Mouse (Mus musculus): ENCODE measurements around the gene Afdn.
A peak's percentile ranks its signal among the peaks of the same experiment; 100 is the strongest.

The Afdn gene

DNA sequence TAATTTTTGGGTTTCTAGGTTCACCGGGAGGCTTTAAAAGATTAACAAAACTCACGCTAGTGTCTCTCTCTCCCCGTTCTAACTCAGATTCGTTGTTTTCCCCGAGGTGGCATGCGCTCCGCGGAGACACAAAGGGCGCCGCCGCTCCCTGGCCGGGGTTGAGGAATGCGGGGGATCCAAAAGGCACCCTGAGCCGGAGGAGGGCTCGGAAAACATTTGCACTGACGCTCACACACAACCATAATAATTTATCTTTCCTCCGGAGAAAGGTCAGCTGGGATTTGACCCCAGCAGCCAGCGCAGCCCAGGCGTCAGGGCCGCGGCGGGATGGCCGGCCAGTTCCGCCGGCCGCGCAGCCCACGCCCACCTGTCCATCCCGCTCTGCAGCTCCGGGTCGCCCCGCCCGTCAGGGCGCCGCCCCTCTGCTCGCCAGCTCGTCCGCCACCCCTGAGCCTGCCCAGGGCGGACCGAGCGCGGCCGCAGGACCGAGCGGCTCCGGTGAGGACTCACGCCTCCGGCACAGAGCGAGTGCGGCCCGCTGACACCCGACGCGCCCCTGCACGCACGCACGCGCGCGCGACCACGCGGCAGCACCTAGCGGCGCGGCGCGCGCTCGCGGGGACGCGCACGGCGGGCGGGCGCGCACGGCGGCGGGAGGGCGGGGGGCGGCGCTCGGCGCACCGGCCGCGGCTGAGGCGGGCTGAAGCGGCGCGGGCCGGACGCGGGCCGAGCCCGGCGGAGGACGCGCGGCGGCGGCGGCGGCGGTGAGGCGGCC is at the start of gene Afdn:
Gene Afdn (plus strand): TSS at position 687 of the 775 bp plus-strand sequence.
- peak; percentile 89 for DNase-seq

DNA sequence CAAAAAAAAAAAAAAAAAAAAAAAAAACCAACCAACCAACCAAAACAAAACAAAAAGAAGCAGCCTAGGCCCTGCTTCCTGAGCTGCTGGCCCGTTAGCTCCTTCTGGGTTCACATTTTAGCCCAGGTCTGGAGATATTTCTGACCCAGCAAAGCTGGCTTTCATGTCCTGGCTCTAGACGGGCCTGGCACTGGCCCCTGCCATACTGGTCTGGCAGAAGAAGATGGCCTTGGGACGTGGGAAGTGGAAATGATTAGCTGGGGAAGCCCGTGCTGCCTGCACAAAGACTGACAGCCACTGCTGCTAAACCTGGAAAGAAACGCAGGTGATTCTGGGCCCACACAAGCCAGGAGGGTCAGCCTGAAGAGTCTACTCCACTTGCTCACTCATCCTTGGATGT is 49.2 kb upstream of the Afdn start:
- DNase-seq, result no peak

DNA sequence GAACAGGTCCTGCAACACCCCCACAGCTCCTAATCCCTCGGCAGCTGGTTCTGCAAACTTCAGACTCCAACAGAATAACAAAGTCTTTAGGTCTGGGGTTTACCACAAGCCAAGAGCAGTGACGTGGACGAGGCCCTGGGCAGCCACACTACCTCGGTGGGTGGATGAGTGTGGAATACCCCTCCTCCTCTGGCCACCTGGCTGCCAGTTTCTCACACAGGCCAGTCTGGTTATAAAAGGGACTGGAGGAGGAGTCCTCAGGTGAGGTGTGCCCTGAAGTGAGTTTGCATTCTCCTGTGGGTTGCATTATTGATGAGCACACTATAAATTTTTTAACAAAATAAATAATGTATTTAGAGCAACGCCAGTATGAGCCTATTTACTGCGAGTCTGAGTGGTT is 48.2 kb upstream of the Afdn start:
- DNase-seq, result no peak

DNA sequence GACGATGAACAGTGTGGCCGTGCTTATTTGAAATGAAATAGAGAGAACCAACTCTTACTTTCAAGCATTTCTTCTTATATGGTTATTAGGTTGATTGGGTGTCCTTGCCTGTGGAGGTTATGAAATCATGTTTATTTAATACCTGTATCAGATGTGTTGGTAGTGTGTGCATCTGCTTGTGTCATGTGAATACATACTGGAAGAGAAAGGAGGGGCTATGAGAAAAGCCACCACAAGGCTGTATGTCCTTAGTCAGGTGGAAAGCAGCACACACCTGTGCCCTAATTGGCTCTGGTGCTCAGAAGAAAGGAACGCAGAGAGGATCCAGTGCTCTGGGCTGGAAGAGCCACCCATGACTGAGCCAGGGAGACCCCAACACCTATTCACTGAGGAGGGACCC is 47.8 kb upstream of the Afdn start:
- DNase-seq, result no peak

DNA sequence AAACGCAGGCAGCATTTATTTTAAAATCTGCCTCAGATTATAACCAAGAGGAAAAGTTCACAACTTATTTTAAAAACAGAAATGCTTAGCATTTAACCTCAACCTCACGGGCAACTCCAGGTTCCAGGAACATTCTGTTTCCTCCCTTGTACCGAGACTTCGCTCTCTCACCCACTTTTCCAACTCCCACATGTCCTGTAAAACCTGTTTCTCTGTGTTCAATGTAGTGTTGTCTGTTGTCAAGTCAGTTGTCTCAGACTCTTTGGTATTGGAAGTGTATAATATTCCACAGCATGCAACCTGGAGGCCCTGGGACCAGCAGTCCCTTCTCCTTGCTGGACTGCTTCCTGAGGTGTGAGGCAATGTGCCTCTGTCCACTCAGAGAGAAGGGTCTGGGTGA is 46.2 kb upstream of the Afdn start:
- DNase-seq, result no peak

DNA sequence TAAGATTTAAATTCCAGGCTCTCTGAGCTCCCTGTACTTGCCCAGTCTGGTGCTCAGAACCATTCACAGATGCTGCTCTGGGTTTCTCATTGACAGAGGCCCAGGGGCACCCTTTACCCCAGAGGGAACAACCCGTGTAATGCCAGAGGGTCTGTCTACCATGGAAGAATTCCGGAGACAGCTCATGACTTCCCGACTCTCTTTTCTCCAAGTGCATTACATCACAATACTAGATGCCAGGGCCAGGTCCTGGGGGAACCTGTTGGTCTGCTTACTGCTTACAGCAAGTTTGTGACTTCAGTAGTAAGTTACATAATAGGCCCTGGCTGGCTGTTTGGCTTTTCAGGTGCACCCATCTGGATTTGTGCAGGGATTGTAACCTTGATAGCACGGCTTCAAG is 45.7 kb upstream of the Afdn start:
- DNase-seq, result peak; percentile 76

DNA sequence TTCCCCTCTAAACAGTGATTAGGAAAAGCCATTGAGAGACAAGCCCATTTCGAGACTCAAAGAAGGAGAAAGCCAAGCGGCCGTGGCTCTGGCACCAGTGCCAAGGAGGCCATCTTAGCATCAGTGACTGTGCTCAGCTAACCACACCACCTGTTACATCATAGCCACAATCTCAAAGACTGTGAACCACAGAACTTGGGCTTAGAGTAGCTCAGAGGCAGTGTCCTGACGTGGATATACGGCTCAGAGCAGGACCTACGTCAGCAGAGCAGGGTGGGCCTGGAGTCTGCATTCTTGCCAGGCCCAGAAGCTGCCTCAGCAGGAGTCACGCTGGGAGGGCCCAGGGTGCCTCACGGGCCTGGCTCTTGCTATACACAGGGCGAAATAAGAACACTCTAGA is 44.8 kb upstream of the Afdn start:
- no peak for DNase-seq

DNA sequence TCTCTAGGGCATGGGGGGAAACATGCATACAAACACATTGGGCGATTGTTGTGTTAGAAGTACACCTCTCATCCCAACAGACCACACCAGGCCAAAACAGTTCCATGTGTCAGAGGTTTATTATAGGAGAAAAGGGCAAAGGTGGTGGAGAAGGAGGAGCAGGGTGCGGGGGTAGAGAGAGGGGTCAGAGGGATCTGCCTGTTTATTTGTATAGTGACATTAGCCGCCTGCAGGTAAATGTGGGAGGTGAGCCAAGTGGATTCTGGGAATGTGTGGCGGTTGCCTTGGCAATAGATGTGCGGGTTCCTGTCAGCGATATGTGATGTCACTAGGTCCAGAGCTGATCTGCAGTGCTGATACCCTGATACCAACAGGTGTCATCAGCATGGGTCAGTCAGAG is 44.0 kb upstream of the Afdn start:
- DNase-seq, result no peak

DNA sequence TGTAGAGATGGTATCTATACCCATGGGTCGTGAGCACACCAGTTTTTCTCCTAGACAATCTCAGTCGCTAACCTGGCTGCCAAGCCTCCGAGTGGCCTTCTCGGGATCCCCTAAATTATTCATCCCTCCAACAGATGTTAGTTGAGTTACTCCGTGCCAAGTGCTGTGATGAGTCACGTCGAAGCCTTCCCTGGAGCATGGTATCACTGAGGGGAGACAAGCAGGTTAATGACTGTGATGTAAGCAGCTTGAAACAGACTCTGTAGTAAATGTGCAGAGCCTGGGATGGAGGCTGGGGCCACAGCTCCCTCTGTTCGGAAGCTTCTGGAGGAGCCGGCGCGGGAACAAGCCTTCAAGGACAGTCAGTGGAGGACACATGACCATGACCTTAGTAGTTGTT is 42.9 kb upstream of the Afdn start:
- DNase-seq, result no peak

DNA sequence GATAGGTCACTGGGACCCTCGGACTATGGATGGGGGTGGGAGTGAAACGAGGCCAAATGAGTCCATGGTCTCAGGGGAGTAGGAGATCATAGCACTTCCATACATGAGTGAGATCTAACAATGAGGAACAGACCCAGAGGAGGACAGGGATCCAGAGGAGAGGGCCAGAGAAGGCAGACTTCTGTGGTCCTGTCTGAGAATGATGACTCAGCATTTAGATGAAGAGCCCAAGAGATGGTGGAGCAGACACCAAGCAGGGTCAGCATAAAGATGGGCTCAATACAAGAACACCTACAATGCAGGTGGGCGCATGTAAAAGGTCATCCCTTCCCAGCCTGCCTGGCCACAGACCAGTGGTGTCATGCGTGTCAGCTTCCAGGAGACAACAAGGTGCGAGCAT is 40.2 kb upstream of the Afdn start:
- DNase-seq, result no peak

DNA sequence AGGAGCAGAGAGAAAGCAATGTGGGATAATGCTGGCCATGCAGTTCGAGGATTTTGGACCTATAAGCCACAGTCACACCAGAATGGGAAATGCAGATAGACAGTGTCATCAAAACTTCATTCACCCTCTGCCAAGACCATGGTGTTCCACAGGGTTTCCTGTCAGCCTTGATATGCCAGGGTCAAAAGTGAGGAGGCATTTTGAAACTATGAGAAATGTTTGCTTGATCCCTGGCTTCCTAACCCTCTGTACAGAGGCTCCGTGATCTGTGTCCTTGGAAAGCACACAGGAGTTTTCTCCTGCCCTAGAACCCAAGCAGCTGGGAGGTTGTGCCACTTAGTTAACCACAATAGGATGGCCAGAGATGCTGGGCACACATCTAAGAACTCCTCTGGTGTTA is 39.0 kb upstream of the Afdn start:
- DNase-seq, result no peak

DNA sequence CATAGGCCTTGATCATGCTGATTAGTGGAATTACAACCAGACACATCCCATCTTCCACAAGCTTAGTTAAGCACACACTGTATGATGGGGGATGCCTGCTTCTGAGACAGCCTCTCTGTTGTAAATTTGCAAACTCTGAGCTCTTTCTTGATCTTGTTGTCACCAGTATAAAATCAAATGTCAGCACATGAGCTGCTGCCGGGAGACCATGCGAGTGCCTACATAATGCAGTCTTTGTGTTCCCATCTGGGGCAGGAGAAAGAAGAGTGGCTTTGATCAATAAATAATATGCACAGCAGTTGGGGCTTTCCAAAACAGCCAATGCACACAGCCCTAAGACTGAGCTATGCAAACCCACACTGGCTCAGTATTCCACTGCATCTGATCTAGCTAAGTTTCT is 37.9 kb upstream of the Afdn start:
- no peak for DNase-seq

DNA sequence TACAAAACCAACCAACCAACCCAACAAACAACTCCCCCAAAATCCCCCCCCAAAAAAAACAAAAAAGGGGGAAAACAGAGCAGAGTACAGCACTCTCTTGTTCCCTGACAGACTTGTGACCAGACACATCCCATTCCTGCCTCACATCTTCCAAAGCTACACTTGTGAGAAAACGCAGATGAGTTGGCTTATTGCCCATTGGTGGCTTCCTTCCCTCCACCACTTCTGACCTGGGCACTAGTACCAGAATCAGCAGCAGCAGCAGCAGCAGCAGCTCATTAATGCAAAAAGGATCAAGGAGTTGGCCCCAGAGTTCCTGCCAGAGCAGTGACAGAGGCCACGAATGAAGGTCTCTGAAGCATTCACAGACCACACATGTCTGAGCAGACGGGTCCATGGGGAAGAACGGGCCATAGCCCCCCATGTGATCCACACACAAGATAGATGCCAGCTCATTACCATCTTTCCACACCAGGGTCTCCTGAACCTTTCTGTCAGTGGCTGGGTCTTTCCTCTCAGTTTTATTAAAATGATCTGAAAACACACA is 35.3 kb upstream of the Afdn start:
- DNase-seq, result no peak

DNA sequence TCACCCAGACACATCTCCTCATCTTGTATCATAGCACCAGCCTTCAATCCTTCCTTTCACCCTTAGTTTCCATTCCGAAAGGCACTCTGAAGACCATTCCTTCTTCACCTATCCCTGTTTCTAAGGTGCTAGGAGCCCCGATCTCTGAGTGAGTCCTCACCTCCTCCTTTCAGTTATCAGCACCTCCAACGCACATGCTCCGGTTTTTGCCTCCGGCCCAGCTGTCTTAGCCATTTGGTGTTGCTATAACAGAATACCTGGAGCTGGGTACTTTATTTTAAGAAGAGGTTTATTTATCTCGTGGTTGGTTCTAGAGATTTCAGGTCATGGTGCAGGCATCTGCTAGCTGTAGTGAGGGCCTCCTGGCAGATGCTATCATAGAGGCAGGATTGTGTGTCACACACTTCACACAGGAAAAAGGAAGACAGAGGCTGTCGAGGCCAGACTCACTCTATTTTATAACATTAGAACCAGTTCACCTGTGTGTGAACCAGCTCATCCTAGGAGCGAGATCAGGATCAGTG is 33.4 kb upstream of the Afdn start:
- DNase-seq, result no peak

DNA sequence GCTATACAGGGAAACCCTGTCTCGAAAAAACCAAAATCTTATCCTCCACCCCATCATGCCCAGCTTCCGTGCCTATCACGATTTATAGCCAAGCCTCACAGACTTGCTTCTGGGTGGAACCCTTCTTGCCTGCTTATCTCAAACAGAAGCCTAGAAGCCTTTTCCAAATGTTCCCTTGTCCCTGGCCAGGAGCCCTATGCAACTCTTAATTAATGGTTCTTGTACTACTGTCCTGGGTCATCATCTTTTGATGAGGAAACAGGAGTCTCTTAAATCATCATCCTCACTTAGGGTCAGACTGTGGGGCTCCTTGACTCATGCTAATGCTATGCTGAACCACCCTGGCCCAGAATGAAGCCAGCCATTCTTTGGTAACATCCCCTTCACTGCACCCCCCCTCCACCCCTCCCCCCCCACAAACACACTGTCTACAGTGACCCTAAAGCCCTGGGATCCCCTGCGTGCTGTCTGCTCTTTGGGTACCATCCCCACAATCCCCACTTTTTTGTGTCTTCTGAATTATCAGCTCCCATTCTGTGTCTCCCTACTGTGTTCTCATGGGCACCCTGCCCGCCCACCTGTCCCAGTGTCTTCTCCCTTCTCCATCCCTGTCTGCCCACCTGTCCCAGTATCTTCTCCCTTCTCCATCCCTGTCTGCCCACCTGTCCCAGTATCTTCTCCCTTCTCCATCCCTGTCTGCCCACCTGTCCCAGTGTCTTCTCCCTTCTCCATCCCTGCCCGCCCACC is 29.2 kb upstream of the Afdn start:
- DNase-seq, result peak; percentile 45

DNA sequence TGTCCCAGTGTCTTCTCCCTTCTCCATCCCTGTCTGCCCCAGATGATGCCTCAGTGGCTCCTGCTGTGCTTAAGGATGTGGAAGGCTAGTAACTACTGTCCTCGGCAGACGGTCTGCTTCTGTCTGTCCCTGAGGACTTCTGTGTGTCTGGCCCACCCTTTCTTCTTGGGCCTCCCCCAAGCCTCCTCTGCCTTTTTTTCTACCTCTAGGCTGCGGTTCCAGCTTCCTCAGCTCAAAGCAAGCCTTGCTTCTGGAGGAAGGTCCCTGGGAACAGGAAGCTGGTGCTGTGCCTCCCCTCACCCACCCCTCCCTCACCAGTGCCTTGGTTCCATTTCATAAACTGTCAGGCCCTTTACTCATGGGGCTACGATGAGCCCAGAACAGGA is 28.6 kb upstream of the Afdn start:
- no peak for DNase-seq

DNA sequence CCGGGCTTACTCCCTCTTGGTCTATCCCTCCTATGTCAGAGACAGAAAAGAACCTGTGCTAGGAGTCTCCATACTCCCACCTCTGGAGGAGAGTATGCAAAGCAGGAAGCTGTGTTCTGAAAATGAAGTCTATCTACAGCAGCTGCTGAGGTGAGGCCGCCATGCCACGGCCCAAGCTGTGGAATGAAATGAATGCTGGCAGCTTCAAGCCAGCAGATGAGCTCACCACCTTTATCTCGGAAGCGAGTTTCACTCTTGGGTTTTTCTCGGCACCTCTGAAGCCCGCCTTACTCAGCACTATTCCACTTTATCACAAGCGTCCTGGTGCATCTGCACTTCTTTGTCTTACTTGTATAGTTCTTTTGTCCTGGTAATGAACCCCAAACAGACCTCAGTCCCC is 27.7 kb upstream of the Afdn start:
- DNase-seq, result no peak

DNA sequence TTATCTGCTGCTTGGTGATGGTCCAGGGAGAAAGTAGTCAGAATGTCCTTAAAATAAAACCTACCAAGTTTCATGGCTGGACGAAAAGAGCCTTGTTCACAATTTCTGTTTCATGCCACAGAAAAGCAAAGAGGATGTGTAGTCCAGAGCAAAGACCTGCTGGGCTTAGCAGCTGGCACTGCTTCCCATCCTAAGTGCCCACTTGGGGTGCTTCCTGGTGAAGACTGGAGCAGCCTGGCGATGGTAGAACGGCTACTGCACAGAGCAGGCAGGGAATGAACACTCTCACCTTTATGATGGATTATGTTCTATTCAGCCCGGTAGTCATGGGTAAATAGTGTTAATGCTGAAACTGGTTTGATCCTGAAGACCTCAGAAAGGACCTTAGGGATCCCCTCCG is 26.4 kb upstream of the Afdn start:
- no peak for DNase-seq

DNA sequence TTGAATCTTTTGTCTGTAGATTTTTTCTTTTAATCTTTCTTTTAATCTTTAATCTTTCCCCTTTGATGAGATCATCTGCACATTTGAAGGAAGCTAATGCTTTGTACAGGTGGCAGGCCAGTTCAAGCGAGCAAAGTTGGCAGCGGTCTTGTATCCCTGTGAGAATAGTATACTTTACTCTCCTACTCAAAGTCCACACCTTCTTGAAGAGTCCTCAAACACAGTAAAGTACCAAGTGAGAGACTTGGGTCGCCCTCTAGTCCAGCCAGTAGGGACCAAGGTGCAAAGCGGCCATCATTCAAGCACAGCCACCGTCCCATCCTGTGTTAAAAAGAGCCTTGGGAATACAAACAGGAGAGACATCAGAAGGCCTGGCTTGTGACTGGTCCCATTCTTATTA is 25.3 kb upstream of the Afdn start:
- peak; percentile 89 for DNase-seq

DNA sequence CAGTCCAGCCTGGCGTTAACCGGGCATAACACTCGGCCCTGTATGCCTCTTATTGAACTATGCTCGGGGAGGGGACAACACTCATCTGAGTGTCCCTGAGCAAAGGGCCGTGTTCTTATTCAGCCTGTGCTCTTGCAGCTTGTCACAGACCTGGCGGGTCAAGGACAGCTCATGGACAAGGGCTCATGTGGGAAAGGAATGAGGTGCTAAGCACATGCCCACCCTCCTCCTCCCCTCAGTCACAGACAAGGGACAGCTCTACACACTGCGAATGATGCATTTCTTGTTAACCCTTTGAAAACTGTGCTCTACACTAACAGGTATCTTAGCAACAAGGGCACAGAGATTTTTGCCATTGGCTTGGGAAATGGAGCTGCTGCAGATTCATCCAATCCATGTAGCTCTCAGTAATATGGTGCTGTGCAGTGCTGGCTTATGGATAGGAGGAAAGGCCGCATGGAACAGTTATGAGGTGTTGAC is 24.5 kb upstream of the Afdn start:
- peak; percentile 68 for DNase-seq

DNA sequence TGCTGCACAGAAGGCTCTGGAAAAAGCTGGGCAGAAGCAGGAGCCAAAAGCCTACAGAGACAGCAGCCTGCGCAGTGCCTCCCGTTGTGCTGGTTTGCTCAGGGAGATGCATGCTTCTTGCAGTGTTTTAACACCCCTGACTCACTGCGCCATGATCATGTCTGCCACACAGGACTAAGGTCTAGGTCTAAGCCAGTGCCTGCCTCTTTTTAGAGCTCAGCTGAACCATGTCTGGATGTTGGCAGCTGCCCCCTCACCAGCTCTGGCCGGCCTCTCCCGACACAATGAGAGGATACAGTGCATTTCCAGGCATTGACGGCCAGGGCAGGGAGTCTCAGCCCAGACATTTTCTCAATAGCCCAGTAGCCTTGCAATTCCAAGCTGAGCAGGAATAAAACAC is 23.0 kb upstream of the Afdn start:
- DNase-seq, result no peak

DNA sequence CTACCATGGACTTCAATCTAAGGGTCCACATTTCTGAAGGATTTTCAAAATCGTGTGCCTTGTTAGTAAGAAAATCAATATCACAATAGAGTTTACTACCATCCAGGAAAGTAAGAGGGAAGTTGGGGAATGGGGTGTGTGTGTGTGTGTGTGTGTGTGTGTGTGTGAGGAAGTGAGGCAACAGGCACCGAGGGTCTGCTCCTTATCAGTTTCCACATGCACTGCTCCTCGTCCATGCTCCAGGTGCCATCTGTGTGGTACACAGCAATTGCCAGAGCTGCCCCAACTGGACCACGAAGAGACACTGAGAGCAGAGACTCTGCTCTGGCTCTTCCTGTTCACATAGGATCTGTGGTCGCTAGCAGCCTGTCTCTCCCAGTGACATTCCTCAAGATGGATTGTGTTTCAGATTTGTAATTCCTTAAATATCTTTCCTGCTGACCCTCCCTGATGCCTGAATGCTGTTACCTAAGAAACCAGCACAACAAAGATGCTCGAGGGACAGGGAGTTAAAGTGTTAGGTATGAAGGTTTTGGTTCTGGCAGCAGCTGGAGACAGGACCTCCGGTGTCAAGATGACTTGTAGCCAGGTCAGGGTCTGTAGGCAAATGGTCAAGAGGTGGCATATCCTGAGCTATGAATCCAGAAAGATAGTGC is 22.1 kb upstream of the Afdn start:
- no peak for DNase-seq

DNA sequence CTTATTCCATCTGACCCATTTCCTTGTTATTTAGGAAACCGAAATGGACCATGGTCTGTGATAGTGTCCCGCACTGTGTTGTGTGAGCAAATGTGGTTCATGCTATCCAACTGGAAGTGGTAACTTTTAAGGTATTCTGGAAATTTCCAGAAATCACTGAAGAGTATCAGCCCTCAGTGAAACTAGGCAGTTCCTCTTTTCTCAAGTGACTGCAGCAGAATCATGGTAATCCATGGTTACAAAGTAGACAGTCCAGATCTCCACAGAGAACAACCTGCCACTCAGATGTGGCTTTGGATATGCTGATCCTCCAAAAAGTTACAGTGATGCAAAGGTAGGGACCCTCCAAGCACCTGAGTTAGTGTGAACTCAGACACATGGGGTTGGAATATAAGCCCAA is 21.4 kb upstream of the Afdn start:
- DNase-seq, result no peak

DNA sequence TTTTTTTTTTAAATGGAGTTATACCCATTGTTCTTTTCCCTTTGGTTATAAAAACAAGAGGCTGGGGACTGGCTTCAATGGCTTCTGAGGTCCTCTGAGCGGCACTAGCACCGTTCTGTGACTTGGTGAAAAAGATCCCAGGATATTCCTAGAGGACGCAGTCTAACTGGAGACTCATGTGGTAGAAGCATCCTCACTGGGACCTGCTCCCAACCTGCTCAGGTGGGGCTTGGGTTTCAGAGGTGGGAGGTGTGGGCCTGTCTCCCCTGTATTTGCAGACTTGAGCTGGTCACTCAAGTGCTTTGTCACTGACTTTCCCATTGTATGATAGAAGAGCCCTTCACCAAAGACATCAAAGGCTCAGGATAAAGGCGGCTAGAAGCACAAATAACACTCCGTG is 20.4 kb upstream of the Afdn start:
- DNase-seq, result no peak

All from kidney, adult 9 months (tissue).